Mouse (Mus musculus): ENCODE data around the gene Ccdc24. TPM values are rescaled to one million over a fixed set of nuclear protein-coding genes. Genes with fewer than 3 reads are reported as not detected.

Ccdc24 gene
- polyA plus RNA-seq, 2 experiments, result 1.8 to 15.1 TPM

DNA sequence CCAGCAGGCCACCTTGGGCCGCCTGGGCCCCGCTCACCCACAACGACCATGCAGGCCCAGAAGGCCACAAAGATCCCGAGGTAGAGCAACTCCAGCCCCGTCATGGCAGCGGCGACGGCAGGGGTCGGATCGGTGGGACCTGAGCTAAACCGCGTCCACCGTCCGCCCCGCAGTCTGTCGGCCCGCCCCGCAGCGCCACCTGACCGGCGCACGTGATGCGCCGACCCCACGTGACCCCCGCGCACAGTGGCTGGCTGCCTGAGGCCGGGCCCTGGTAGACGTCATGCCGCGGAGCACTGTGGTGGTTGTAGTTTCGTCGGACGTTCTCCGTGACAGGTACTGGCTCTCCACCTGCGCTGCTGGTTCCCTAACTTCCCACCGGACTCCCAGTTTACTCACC, 14.8 kb upstream of the Ccdc24 start, which contains the start of gene Atp6v0b:
TSS of gene Atp6v0b (minus strand) at position 201 of the 400 bp plus-strand sequence.
- ATAC-seq (ENCODE audit: low FRiP score, low read depth) (peak; percentile 91), DNase-seq (ENCODE audit: low spot score) (peak; percentile 89)
- peak within 1 kb of the TSS; percentile 67 for H3K9ac ChIP-seq (ENCODE audit: low read depth, low read length, severe bottlenecking)
- H3K36me3 ChIP-seq (ENCODE audit: control insufficient read depth, insufficient read depth, low read length), result peaks cover 33% of the 10 kb centered on the region
- no peaks in the 10 kb centered on the region for H3K9me3 ChIP-seq (ENCODE audit: control insufficient read depth, low read length)
- peak within 1 kb of the TSS; percentile 93 for H3K4me2 ChIP-seq (replicated peaks; ENCODE audit: low read depth, low read length, severe bottlenecking)
- 1% methylated on average over 35 of the region's 37 CpGs for WGBS
- H3K27ac ChIP-seq (replicated peaks; ENCODE audit: low read depth, low read length), result no peak within 1 kb of the TSS
- TF ChIP-seq POLR2A (IDR thresholded peaks at IDR 0.05; ENCODE audit: borderline replicate concordance, extremely low read depth, insufficient read depth, insufficient read length), result 0 out of 2 replicates have a peak, but pooled peaks have one; percentile 17
- no peaks in the 10 kb centered on the region for H3K27me3 ChIP-seq (ENCODE audit: control insufficient read depth, insufficient read depth, low read length)
- H3K4me1 ChIP-seq (ENCODE audit: control insufficient read depth, insufficient read depth, low read length), result peaks cover 19% of the 10 kb centered on the region
- H3K4me3 ChIP-seq (replicated peaks; ENCODE audit: low read length), result peak within 1 kb of the TSS; percentile 94

DNA sequence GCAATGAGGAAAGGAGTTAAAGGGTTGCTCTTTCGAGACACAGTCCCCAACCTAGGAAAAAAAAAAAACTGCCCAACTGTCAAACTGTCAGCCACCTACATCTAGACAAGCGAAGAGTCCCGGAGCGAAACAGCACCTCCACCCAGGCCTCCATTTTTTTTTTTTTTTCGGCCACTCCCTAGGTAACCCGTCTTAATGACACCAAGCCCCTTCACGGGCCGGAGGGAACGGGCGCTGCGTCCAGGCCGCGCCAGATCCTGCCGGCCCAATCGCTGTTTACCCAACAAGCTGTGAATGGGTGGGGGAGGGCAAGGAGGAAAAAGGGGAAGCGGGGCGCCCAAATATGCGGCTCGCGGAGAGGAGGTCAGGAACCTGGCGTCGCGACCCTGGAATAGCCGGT, 14.3 kb upstream of the Ccdc24 start:
- DNase-seq (ENCODE audit: low spot score) (no peak), ATAC-seq (ENCODE audit: low FRiP score, low read depth) (no peak)
- H3K27me3 ChIP-seq (ENCODE audit: control insufficient read depth, insufficient read depth, low read length), result no peaks in the 10 kb centered on the region
- H3K4me2 ChIP-seq (replicated peaks; ENCODE audit: low read depth, low read length, severe bottlenecking), result peak overlapping the region; percentile 93
- no peak overlapping the region for H3K27ac ChIP-seq (replicated peaks; ENCODE audit: low read depth, low read length)
- WGBS, result 3% methylated on average over 24 of the region's 24 CpGs
- H3K4me1 ChIP-seq (ENCODE audit: control insufficient read depth, insufficient read depth, low read length), result peaks cover 20% of the 10 kb centered on the region
- peak overlapping the region; percentile 67 for H3K9ac ChIP-seq (ENCODE audit: low read depth, low read length, severe bottlenecking)
- no peak for TF ChIP-seq POLR2A (IDR thresholded peaks at IDR 0.05; ENCODE audit: borderline replicate concordance, extremely low read depth, insufficient read depth, insufficient read length)
- peak overlapping the region; percentile 94 for H3K4me3 ChIP-seq (replicated peaks; ENCODE audit: low read length)
- no peaks in the 10 kb centered on the region for H3K9me3 ChIP-seq (ENCODE audit: control insufficient read depth, low read length)
- H3K36me3 ChIP-seq (ENCODE audit: control insufficient read depth, insufficient read depth, low read length), result peaks cover 33% of the 10 kb centered on the region

- no peak for TF ChIP-seq POLR2A (IDR thresholded peaks at IDR 0.05; ENCODE audit: borderline replicate concordance, extremely low read depth, insufficient read depth, insufficient read length)
- Histone ChIP-seq H3K36me3 (ENCODE audit: control insufficient read depth, insufficient read depth, low read length) (peaks cover 37% of the 10 kb centered on the region), H3K4me2 (replicated peaks; ENCODE audit: low read depth, low read length, severe bottlenecking) (peak overlapping the region; percentile 93), H3K27ac (replicated peaks; ENCODE audit: low read depth, low read length) (no peak overlapping the region), H3K27me3 (ENCODE audit: control insufficient read depth, insufficient read depth, low read length) (no peaks in the 10 kb centered on the region), H3K4me3 (replicated peaks; ENCODE audit: low read length) (peak overlapping the region; percentile 94), H3K4me1 (ENCODE audit: control insufficient read depth, insufficient read depth, low read length) (peaks cover 17% of the 10 kb centered on the region), H3K9me3 (ENCODE audit: control insufficient read depth, low read length) (no peaks in the 10 kb centered on the region), H3K9ac (ENCODE audit: low read depth, low read length, severe bottlenecking) (peak overlapping the region; percentile 67; the same call in 1 of the 2 replicates)
- 80% methylated on average over 9 of the region's 9 CpGs for WGBS
- DNase-seq (ENCODE audit: low spot score) (no peak), ATAC-seq (ENCODE audit: low FRiP score, low read depth) (no peak)
These were observed 13.6 kb upstream of the Ccdc24 start for GRCm38 (mm10) chr4:117885994-117886393.

DNA sequence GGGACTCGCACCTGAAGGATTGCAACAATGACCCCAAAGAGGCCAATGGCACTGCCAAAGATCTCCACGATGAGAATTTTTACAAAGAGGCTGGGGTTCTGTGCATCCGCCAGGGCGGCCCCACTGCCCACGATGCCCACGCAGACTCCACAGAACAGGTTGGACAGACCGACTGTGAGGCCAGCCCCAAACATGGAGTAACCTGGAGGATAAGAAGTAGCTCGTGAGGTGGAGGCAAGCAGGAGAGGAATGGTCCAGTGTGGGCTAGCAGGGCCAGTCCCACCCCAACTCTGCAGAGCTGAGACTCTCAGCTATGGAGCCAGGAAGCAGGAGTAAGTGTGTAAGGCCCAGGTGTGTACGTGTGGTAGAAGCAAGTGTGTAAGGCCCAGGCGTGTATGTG, 12.7 kb upstream of the Ccdc24 start:
- Histone ChIP-seq H3K4me1 (ENCODE audit: control insufficient read depth, insufficient read depth, low read length) (peaks cover 14% of the 10 kb centered on the region), H3K4me3 (replicated peaks; ENCODE audit: low read length) (no peak overlapping the region), H3K27ac (replicated peaks; ENCODE audit: low read depth, low read length) (no peak overlapping the region), H3K9me3 (ENCODE audit: control insufficient read depth, low read length) (no peaks in the 10 kb centered on the region), H3K36me3 (ENCODE audit: control insufficient read depth, insufficient read depth, low read length) (peaks cover 42% of the 10 kb centered on the region), H3K9ac (ENCODE audit: low read depth, low read length, severe bottlenecking) (no peak overlapping the region), H3K4me2 (replicated peaks; ENCODE audit: low read depth, low read length, severe bottlenecking) (no peak overlapping the region), H3K27me3 (ENCODE audit: control insufficient read depth, insufficient read depth, low read length) (no peaks in the 10 kb centered on the region)
- no peak for DNase-seq (ENCODE audit: low spot score)
- ATAC-seq (ENCODE audit: low FRiP score, low read depth), result no peak
- 93% methylated on average over 10 of the region's 10 CpGs for WGBS
- TF ChIP-seq POLR2A (IDR thresholded peaks at IDR 0.05; ENCODE audit: borderline replicate concordance, extremely low read depth, insufficient read depth, insufficient read length), result no peak

- 92% methylated on average over 1 of the region's 1 CpGs for WGBS
These were observed 11.8 kb upstream of the Ccdc24 start for GRCm38 (mm10) chr4:117884146-117884545.

More at GRCm38 (mm10) chr4:117884146-117884545, 11.8 kb upstream of the Ccdc24 start:
- Histone ChIP-seq H3K9ac (ENCODE audit: low read depth, low read length, severe bottlenecking) (0 out of 2 replicates have a peak overlapping the region, but pooled peaks have one; percentile 9), H3K4me3 (replicated peaks; ENCODE audit: low read length) (peak overlapping the region; percentile 79), H3K4me2 (replicated peaks; ENCODE audit: low read depth, low read length, severe bottlenecking) (peak overlapping the region; percentile 83), H3K36me3 (ENCODE audit: control insufficient read depth, insufficient read depth, low read length) (peaks cover 44% of the 10 kb centered on the region), H3K4me1 (ENCODE audit: control insufficient read depth, insufficient read depth, low read length) (peaks cover 14% of the 10 kb centered on the region), H3K27ac (replicated peaks; ENCODE audit: low read depth, low read length) (no peak overlapping the region), H3K9me3 (ENCODE audit: control insufficient read depth, low read length) (no peaks in the 10 kb centered on the region), H3K27me3 (ENCODE audit: control insufficient read depth, insufficient read depth, low read length) (no peaks in the 10 kb centered on the region)
- DNase-seq (ENCODE audit: low spot score) (no peak), ATAC-seq (ENCODE audit: low FRiP score, low read depth) (no peak)
- TF ChIP-seq POLR2A (IDR thresholded peaks at IDR 0.05; ENCODE audit: borderline replicate concordance, extremely low read depth, insufficient read depth, insufficient read length), result no peak

Measured in limb, embryonic 14.5 days (tissue).